Mouse (Mus musculus) liver, embryonic 11.5 days (tissue): ENCODE results near the gene Misp. TPM values are rescaled to one million over a fixed set of nuclear protein-coding genes. Genes with fewer than 3 reads are reported as not detected.

Source experiments
- ATAC-seq: fragments of 200-750 bp; cut with Nextera tagmentation; replicated peaks from 2 replicates; pipeline ENCODE4 v1.8.0; 2017; ENCODE audit warnings: moderate number of reproducible peaks, mild to moderate bottlenecking, moderate TSS enrichment, moderate library complexity; ENCODE audit not compliant: low FRiP score
- DNase-seq: peaks from one replicate; pipeline ENCODE4 v3.0.0-alpha.2; 2017; ENCODE audit warnings: low spot score
- H3K27ac ChIP-seq: fragments of 300-500 bp; sonication (generic); 2 replicates; pipeline ENCODE4 v1.5.1; 2014; ENCODE audit warnings: mild to moderate bottlenecking, low read depth, low read length, control low read depth
- H3K27me3 ChIP-seq: fragments of 300-500 bp; sonication (generic); replicated peaks from 2 replicates; pipeline ENCODE4 v1.6.1; 2014; ENCODE audit warnings: low read length, mixed read lengths; ENCODE audit not compliant: control insufficient read depth, insufficient read depth
- H3K36me3 ChIP-seq: fragments of 300-500 bp; sonication (generic); 2 replicates; pipeline ENCODE4 v1.6.1; 2014; ENCODE audit warnings: mild to moderate bottlenecking, low read length, moderate library complexity, mixed read lengths; ENCODE audit not compliant: control insufficient read depth, insufficient read depth
- H3K4me1 ChIP-seq: fragments of 300-500 bp; sonication (generic); replicated peaks from 2 replicates; pipeline ENCODE4 v1.6.1; 2014; ENCODE audit warnings: low read length, mixed read lengths; ENCODE audit not compliant: control insufficient read depth, insufficient read depth
- H3K4me2 ChIP-seq: fragments of 300-500 bp; sonication (generic); 2 replicates; pipeline ENCODE4 v1.6.1; 2014; ENCODE audit warnings: mild to moderate bottlenecking, control low read depth, moderate library complexity
- H3K4me3 ChIP-seq: fragments of 300-500 bp; sonication (generic); 2 replicates; pipeline ENCODE4 v1.5.1; 2014; ENCODE audit warnings: low read depth, low read length, control low read depth
- H3K9ac ChIP-seq: fragments of 300-500 bp; sonication (generic); 2 replicates; pipeline ENCODE4 v1.6.1; 2014; ENCODE audit warnings: low read depth, low read length, control low read depth
- H3K9me3 ChIP-seq: fragments of 300-500 bp; sonication (generic); 2 replicates; pipeline ENCODE4 v1.6.1; 2016; ENCODE audit warnings: low read length, inconsistent platforms, mixed read lengths; ENCODE audit not compliant: control insufficient read depth
- WGBS: fragments of 180-500 bp; shearing (Covaris S2); extraction: QIAGEN DNeasy Blood & Tissue Kit; methylation state at CpG from one replicate; pipeline ENCODE4 v1.1.7; 2014; 5-methylcytosine and 5-hydroxymethylcytosine counted together
- polyA plus RNA-seq: library from polyadenylated mRNA; unstranded; fragments of >200 nt; fragmentation: Nextera tagmentation; extraction: Ambion mirVana; gene quantifications from 2 replicates; pipeline ENCODE4 v1.2.1, GENCODE M21; 2014

Misp gene
- polyA plus RNA-seq, 1 experiment from 2014 or later: 1.5 TPM

DNA sequence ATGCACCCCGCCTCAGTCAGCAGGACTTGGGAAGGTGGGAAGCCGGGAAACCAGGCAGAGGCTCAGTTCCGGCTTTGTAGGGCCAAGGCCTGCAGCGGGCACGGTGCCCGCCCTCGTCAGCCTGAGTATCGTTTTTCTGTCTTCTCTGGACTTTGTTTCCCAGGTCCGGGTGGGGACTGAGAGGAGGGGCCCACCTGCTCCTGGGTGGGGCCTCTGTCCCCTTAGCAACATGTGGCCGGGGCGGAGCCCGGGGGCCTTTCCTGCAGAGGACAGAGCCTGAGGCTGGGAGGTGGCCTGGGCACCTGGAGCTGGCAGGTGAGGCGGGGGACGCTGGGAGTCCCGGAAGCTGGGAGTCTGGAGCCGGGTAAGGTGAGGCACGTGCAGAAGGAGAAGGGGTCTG, 1.6 kb downstream of the Misp start:
- Histone ChIP-seq H3K27me3 (no peaks in the 10 kb centered on the region), H3K4me2 (peak overlapping the region; percentile 36), H3K27ac (no peak overlapping the region), H3K9ac (no peak overlapping the region), H3K36me3 (no peaks in the 10 kb centered on the region), H3K4me1 (peaks cover 14% of the 10 kb centered on the region; the same call in 1 of the 2 replicates), H3K9me3 (no peaks in the 10 kb centered on the region), H3K4me3 (no peak overlapping the region)
- DNase-seq: no peak
- 52% methylated on average over 17 of the region's 17 CpGs for WGBS
- ATAC-seq: peak; percentile 26; the same call in 1 of the 2 replicates

DNA sequence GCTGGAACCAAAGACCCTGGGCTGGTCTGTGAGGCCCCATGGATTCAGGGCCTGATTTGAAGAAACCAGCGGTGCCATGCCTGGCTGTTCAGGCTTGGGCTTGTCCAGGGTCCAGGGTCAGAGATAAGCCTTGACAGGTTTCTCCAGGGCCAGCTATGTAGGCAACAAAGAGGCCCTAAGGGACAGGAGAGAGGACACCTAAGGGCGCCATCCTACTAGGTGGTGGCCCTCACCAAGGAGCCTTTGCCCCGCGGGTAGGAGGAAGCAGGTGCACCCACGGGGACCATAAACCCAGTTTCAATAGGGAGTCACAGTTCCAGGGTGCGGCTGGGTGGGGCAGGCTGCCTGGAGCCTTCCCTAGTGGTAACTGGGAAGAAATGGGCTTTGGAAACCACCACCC, 2.2 kb downstream of the Misp start:
- Histone ChIP-seq H3K4me3 (no peak overlapping the region), H3K27ac (no peak overlapping the region)

DNA sequence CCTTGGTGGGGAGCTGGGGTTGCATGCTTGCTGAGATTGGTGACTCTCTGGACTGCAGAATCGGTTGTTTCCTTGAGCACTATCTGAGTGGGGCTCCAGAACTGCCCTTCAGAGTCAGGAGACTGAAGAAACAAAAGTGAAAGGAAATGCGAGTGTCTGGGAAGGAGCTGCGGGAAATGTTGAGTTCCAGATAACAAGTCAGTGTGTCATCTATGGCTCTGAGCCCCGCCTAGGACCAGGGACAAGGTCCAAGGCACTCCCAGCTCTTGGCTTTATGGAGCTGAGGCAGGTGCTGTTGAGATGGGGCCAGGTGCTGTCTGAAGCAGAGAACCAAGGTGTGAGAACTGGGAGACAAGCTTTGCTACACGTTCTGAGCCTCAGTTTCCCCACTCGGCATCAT, 3.6 kb downstream of the Misp start:
- peaks cover 12% of the 10 kb centered on the region; the same call in 1 of the 2 replicates for H3K4me1 ChIP-seq
- no peaks in the 10 kb centered on the region for H3K36me3 ChIP-seq
- 0 out of 2 replicates have a peak overlapping the region, but pooled peaks have one; percentile 5 for H3K4me2 ChIP-seq
- no peaks in the 10 kb centered on the region for H3K9me3 ChIP-seq
- no peaks in the 10 kb centered on the region for H3K27me3 ChIP-seq
- H3K4me3 ChIP-seq: no peak overlapping the region
- no peak for ATAC-seq
- no peak for DNase-seq
- H3K9ac ChIP-seq: no peak overlapping the region
- H3K27ac ChIP-seq: no peak overlapping the region
- 38% methylated on average over 6 of the region's 6 CpGs for WGBS

More for the DNA sequence above, 2.2 kb downstream of the Misp start:
- H3K9ac ChIP-seq: no peak overlapping the region
- H3K4me2 ChIP-seq: peak overlapping the region; percentile 28; the same call in 1 of the 2 replicates
- DNase-seq: no peak
- ATAC-seq: no peak
- no peaks in the 10 kb centered on the region for H3K36me3 ChIP-seq
- no peaks in the 10 kb centered on the region for H3K27me3 ChIP-seq
- H3K4me1 ChIP-seq: peaks cover 14% of the 10 kb centered on the region; the same call in 1 of the 2 replicates
- H3K9me3 ChIP-seq: no peaks in the 10 kb centered on the region
- WGBS: 67% methylated on average over 6 of the region's 6 CpGs

DNA sequence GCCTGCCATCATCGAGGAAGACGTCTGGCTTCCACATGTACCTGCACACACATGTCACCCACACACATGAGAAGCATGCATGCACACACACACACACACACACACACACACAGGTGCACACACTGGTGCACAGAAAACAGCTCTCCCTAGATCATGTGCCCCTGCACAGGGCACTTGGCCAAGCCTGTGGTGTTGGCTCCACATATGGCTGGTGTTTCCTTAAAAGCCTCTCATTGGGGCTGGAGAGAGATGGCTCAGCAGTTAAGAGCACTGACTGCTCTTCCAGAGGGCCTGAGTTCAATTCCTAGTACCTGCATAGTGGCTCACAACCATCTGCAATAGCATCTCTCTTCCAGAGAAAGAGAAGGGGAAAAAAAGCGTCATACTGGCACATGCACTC, 10.8 kb downstream of the Misp start:
- DNase-seq (no peak), ATAC-seq (no peak)
- H3K27me3 ChIP-seq: no peaks in the 10 kb centered on the region
- H3K4me1 ChIP-seq: no peaks in the 10 kb centered on the region
- H3K4me2 ChIP-seq: no peak overlapping the region
- H3K36me3 ChIP-seq: no peaks in the 10 kb centered on the region
- WGBS: 74% methylated on average over 3 of the region's 3 CpGs
- no peaks in the 10 kb centered on the region for H3K9me3 ChIP-seq
- H3K9ac ChIP-seq: no peak overlapping the region
- H3K4me3 ChIP-seq: no peak overlapping the region
- H3K27ac ChIP-seq: no peak overlapping the region

DNA sequence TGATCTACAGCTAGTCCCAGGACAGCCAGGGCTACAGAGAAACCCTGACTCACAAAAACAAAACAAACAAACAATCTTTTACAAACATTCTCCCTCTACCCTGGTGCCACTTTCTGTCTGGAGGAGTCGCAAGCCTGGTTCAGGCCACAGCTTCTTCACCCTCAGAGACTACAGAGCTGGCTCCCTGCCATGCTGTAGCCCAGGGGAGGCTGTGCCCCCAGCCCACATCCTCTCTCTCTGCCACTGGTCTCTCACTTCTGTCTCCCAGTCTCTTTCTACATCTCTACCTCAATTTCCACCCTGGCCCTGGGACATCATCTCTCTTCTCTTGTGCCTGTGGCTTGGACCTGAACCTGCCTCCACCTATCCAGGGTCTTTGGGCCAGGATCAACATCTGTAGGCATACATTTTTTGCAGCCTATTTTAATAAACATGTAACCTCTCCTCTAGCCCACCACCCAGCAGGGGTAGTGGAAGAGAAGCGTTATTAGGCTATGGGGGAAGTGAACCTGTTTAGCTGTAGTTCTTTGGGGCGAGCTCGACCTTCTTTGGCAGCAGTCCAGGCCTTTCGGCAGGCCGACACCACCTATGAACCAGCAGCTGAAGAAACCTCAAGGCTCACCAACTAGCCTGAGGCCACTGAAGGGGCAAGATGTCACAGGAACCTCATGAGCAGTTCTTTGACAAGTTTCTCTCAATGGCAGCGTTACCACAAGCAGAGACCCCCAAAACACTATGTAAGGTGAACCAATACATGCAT, 11.4 kb downstream of the Misp start:
- no peak overlapping the region for H3K4me2 ChIP-seq
- H3K9me3 ChIP-seq: no peaks in the 10 kb centered on the region
- DNase-seq: no peak
- no peaks in the 10 kb centered on the region for H3K36me3 ChIP-seq
- H3K27me3 ChIP-seq: no peaks in the 10 kb centered on the region
- no peak for ATAC-seq
- 75% methylated on average over 7 of the region's 7 CpGs for WGBS
- no peaks in the 10 kb centered on the region for H3K4me1 ChIP-seq
- H3K9ac ChIP-seq: no peak overlapping the region
- H3K27ac ChIP-seq: no peak overlapping the region
- H3K4me3 ChIP-seq: no peak overlapping the region

DNA sequence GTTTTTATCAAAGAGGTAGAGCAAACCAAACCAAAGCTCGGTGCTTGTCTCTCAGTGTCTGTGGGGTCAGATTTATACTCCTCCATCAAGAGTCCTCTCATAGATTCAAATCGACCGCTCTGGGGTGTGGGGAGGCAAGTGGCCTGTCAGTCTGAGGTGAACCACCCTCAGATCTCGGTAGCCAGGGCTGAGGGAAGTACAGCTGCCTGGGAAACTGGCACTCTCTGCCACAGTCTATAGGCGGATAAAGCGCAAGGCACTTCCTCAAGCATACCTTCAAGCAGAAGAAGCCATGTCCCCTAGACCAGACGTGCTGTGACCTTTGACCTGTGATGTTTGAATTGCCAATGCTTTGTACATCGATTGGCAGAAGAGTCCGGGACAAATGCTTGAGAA, 12.0 kb downstream of the Misp start:
- no peak for DNase-seq
- Histone ChIP-seq H3K4me3 (no peak overlapping the region), H3K4me2 (no peak overlapping the region), H3K27me3 (no peaks in the 10 kb centered on the region), H3K9ac (no peak overlapping the region), H3K27ac (no peak overlapping the region), H3K4me1 (no peaks in the 10 kb centered on the region), H3K36me3 (no peaks in the 10 kb centered on the region), H3K9me3 (no peaks in the 10 kb centered on the region)
- 64% methylated on average over 9 of the region's 9 CpGs for WGBS
- no peak for ATAC-seq

DNA sequence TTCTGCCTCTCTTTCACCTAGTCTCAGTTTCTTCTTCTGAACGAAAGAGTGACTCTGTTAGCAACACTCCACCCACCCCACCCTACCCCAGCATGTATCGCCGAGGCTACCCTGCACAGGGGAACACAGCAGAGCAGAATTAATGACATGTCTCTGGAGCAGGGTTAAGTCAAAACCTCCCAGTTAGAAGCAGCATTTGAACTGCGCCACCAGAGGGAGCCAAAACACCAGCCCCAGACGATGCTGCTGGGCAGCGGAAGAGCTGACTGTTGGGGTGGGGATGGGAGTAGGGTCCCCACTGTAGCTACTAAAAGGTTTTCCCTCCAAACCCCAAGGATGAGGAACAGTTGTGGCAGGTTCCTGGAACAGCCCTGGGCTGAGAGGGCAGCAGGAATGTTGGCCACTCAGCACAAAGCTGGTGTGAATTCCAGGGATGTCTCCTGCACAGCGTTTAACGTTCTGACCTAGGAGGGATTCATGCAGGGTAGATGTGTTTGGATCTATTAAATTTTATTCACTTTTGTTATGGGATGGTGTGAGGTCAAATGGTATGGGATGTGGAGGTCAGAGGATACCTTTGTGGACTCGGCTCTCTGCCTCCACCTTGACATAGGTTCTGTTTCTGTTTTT, 14.1 kb downstream of the Misp start:
- Histone ChIP-seq H3K27ac (no peak overlapping the region), H3K36me3 (no peaks in the 10 kb centered on the region), H3K4me3 (no peak overlapping the region), H3K9ac (no peak overlapping the region), H3K4me1 (no peaks in the 10 kb centered on the region), H3K4me2 (no peak overlapping the region), H3K9me3 (no peaks in the 10 kb centered on the region), H3K27me3 (no peaks in the 10 kb centered on the region)
- peak; percentile 59 for ATAC-seq
- WGBS: 31% methylated on average over 9 of the region's 9 CpGs
- DNase-seq: peak; percentile 78

DNA sequence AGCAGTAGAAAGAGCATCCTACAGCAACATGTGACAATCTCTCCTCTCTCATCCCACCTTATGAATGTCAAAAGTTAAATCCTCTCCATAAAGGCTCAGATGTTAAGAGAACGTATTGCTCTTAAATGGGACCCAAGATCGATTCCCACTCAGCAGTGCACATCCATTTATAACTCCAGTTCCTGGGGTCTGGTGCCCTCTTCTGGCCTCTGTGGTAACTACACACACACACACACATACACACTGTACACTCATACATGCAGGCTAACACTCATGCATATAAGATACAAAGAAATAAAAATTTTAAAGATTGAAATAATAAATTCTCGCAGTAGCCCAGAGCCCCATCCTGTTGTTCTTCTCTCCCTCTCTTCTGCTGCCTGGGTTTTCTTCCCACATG, 16.1 kb downstream of the Misp start:
- Histone ChIP-seq H3K27me3 (no peaks in the 10 kb centered on the region), H3K27ac (no peak overlapping the region), H3K4me2 (no peak overlapping the region), H3K9ac (no peak overlapping the region), H3K4me1 (no peaks in the 10 kb centered on the region), H3K9me3 (no peaks in the 10 kb centered on the region), H3K4me3 (no peak overlapping the region), H3K36me3 (no peaks in the 10 kb centered on the region)
- DNase-seq: no peak
- WGBS: 90% methylated on average over 3 of the region's 3 CpGs
- ATAC-seq: no peak

DNA sequence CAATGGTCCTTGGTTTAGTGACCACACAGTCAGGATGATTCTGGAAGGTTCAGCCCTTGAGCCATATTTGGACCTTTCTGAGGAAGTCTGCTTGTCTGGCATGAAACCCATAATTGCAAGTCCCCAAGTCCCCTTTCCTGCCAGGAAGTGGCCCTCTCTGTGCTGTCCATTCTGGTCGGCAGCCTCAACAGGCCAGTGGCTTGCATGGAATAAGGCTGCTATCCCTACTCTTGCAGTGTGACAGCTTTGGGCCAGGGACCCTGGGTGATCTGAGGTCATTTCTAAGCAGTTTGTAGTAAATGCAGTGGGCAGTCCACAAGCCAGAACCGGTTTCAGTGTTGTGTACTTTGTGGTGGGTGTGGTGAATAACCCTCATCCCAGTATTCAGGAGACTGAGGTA, 17.4 kb downstream of the Misp start:
- H3K27ac ChIP-seq: no peak overlapping the region
- no peaks in the 10 kb centered on the region for H3K9me3 ChIP-seq
- no peak overlapping the region for H3K4me3 ChIP-seq
- H3K4me1 ChIP-seq: no peaks in the 10 kb centered on the region
- DNase-seq (no peak), ATAC-seq (no peak)
- H3K36me3 ChIP-seq: no peaks in the 10 kb centered on the region
- 39% methylated on average over 2 of the region's 2 CpGs for WGBS
- H3K9ac ChIP-seq: no peak overlapping the region
- H3K27me3 ChIP-seq: no peaks in the 10 kb centered on the region
- H3K4me2 ChIP-seq: no peak overlapping the region
